Mouse (Mus musculus) cortical plate, adult 2 months (tissue): ENCODE data around the gene Tktl2.

Experiments used
- CTCF ChIP-seq: fragments of 200-500 bp; IDR thresholded peaks from 2 replicates; pipeline ENCODE4 v1.5.1; 2011; ENCODE audit warnings: mild to moderate bottlenecking, control low read depth, low read length; ENCODE audit not compliant: insufficient read depth; ENCODE audit errors: extremely low read depth
- POLR2A ChIP-seq: fragments of 200-500 bp; IDR thresholded peaks from 2 replicates; pipeline ENCODE4 v1.6.1; 2011; ENCODE audit warnings: mild to moderate bottlenecking, low read length, control low read depth; ENCODE audit not compliant: insufficient read depth; ENCODE audit errors: extremely low read depth

DNA sequence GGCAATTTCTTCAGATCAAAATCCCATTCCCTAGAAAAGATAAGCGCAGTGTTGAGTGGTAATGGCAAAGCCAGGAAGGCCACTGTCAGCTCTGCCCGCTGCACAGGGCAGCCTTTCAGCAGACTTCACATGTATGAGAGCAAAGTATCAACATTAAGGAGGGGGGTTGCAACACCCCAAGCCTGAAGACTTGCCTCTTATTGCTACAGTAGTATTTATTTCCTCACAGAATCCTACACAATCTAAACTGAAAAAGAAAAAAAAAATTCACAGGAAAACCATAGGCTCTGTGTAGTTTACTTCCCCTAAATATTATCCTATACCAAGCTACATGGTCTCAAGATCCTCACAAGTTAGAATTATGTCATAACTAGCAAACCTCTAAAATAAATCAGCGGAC, 34.7 kb upstream of the Tktl2 start:
- TF ChIP-seq CTCF (no peak), POLR2A (no peak)
